In genomic region chr3:9605784-9606706, GRCm38 (mm10) we compare ENCODE assay signal across 10 mouse cellular contexts. TPM values are rescaled to one million over a fixed set of nuclear protein-coding genes. Genes with fewer than 3 reads are reported as not detected.
A peak's percentile ranks its signal among the peaks of the same experiment; 100 is the strongest.
DNase-seq lines count a peak whose midpoint lies in the region; ATAC-seq lines count a peak whose summit lies in the region.
"Had no signal": no experiment of that assay in that cellular context is flagged by ENCODE, and none has a peak within 500 bp of the region (broad histone marks: within the 10 kb centered on the region; RNA-seq: fewer than 3 reads in every experiment).

No protein-coding gene starts in this region.

- no peak overlapping the region for H3K4me2 ChIP-seq in liver, embryonic 13.5 days
- H3K4me2 ChIP-seq in liver, embryonic 11.5 days, result no peak overlapping the region
- no peak overlapping the region for H3K4me2 ChIP-seq in embryonic facial prominence, embryonic 14.5 days (ENCODE audit: low read depth, low read length)
- H3K4me2 ChIP-seq in limb, embryonic 12.5 days, result peak overlapping the region; percentile 3; the same call in 1 of the 2 replicates
- peak overlapping the region; percentile 26 for H3K4me2 ChIP-seq in neural tube, embryonic 15.5 days

- peaks cover 46% of the 10 kb centered on the region for H3K4me1 ChIP-seq in liver, embryonic 13.5 days (replicated peaks)
- H3K4me1 ChIP-seq in liver, embryonic 11.5 days (replicated peaks; ENCODE audit: control insufficient read depth, insufficient read depth, low read length), result peaks cover 13% of the 10 kb centered on the region
- peaks cover 32% of the 10 kb centered on the region for H3K4me1 ChIP-seq in embryonic facial prominence, embryonic 14.5 days (ENCODE audit: control insufficient read depth, insufficient read depth, low read length)
- peaks cover 38% of the 10 kb centered on the region for H3K4me1 ChIP-seq in limb, embryonic 12.5 days (replicated peaks)
- peaks cover 31% of the 10 kb centered on the region for H3K4me1 ChIP-seq in neural tube, embryonic 15.5 days

- DNase-seq in liver, embryonic 13.5 days, result no peak
- no peak for DNase-seq in liver, embryonic 11.5 days (ENCODE audit: low spot score)
- DNase-seq in embryonic facial prominence, embryonic 14.5 days (ENCODE audit: low spot score), result no peak
- DNase-seq in cerebellum, postnatal 36 days, result no peak
- DNase-seq in gastrocnemius, postnatal 25 days, result no peak
- DNase-seq in thymus, postnatal 10 days (ENCODE audit: low spot score in 2 of 2), result no peak
- DNase-seq: right cerebral cortex, postnatal 4 days had no signal

- no peaks in the 10 kb centered on the region for H3K36me3 ChIP-seq in liver, embryonic 13.5 days
- H3K36me3 ChIP-seq in liver, embryonic 11.5 days (ENCODE audit: control insufficient read depth, insufficient read depth, low read length), result no peaks in the 10 kb centered on the region
- H3K36me3 ChIP-seq in embryonic facial prominence, embryonic 14.5 days (ENCODE audit: control insufficient read depth, insufficient read depth, low read length), result no peaks in the 10 kb centered on the region
- no peaks in the 10 kb centered on the region for H3K36me3 ChIP-seq in limb, embryonic 12.5 days
- H3K36me3 ChIP-seq in neural tube, embryonic 15.5 days, result no peaks in the 10 kb centered on the region

- 0 out of 2 replicates have a peak overlapping the region, but pooled peaks have one; percentile 18 for H3K27ac ChIP-seq in liver, embryonic 13.5 days
- H3K27ac ChIP-seq in liver, embryonic 11.5 days (ENCODE audit: low read depth, low read length), result no peak overlapping the region
- H3K27ac ChIP-seq in embryonic facial prominence, embryonic 14.5 days (replicated peaks; ENCODE audit: low read depth, low read length), result no peak overlapping the region
- H3K27ac ChIP-seq in limb, embryonic 12.5 days, result no peak overlapping the region
- H3K27ac ChIP-seq in neural tube, embryonic 15.5 days (replicated peaks), result no peak overlapping the region

- peaks cover 24% of the 10 kb centered on the region for H3K27me3 ChIP-seq in liver, embryonic 13.5 days
- no peaks in the 10 kb centered on the region for H3K27me3 ChIP-seq in liver, embryonic 11.5 days (replicated peaks; ENCODE audit: control insufficient read depth, insufficient read depth, low read length)
- H3K27me3 ChIP-seq in embryonic facial prominence, embryonic 14.5 days (replicated peaks; ENCODE audit: control insufficient read depth, insufficient read depth, low read length), result no peaks in the 10 kb centered on the region
- no peaks in the 10 kb centered on the region for H3K27me3 ChIP-seq in limb, embryonic 12.5 days
- no peaks in the 10 kb centered on the region for H3K27me3 ChIP-seq in neural tube, embryonic 15.5 days (replicated peaks)

- H3K9ac ChIP-seq in liver, embryonic 13.5 days, result no peak overlapping the region
- no peak overlapping the region for H3K9ac ChIP-seq in liver, embryonic 11.5 days (ENCODE audit: low read depth, low read length)
- peak overlapping the region; percentile 9; the same call in 1 of the 2 replicates for H3K9ac ChIP-seq in embryonic facial prominence, embryonic 14.5 days (ENCODE audit: low read depth, low read length)
- no peak overlapping the region for H3K9ac ChIP-seq in limb, embryonic 12.5 days (replicated peaks)
- H3K9ac ChIP-seq in neural tube, embryonic 15.5 days (replicated peaks), result no peak overlapping the region

- WGBS in liver, embryonic 13.5 days (ENCODE audit: insufficient replicate concordance), result 51% methylated on average over 11 of the region's 11 CpGs
- 43% methylated on average over 11 of the region's 11 CpGs for WGBS in liver, embryonic 11.5 days
- 38% methylated on average over 11 of the region's 11 CpGs for WGBS in embryonic facial prominence, embryonic 14.5 days
- 21% methylated on average over 11 of the region's 11 CpGs for WGBS in limb, embryonic 12.5 days
- WGBS in neural tube, embryonic 15.5 days, result 29% methylated on average over 11 of the region's 11 CpGs

- no peak for ATAC-seq in liver, embryonic 13.5 days (ENCODE audit: low read depth)
- ATAC-seq in liver, embryonic 11.5 days (replicated peaks; ENCODE audit: low FRiP score), result no peak
- no peak for ATAC-seq in embryonic facial prominence, embryonic 14.5 days (ENCODE audit: low read depth)
- no peak for ATAC-seq in limb, embryonic 12.5 days (ENCODE audit: insufficient number of reproducible peaks, insufficient read depth, low FRiP score, low TSS enrichment, low read depth)
- no peak for ATAC-seq in neural tube, embryonic 15.5 days (ENCODE audit: low FRiP score)

- H3K4me3 ChIP-seq in liver, embryonic 13.5 days (replicated peaks), result no peak overlapping the region
- H3K4me3 ChIP-seq in liver, embryonic 11.5 days (ENCODE audit: low read depth, low read length), result no peak overlapping the region
- H3K4me3 ChIP-seq in embryonic facial prominence, embryonic 14.5 days (ENCODE audit: low read depth, low read length), result no peak overlapping the region
- no peak overlapping the region for H3K4me3 ChIP-seq in limb, embryonic 12.5 days (replicated peaks)
- no peak overlapping the region for H3K4me3 ChIP-seq in neural tube, embryonic 15.5 days (replicated peaks)
- H3K4me3 ChIP-seq: erythroblast, embryonic 14.5 days had no signal

- H3K9me3 ChIP-seq in liver, embryonic 13.5 days (replicated peaks), result no peaks in the 10 kb centered on the region
- H3K9me3 ChIP-seq in liver, embryonic 11.5 days (ENCODE audit: control insufficient read depth, low read length), result no peaks in the 10 kb centered on the region
- H3K9me3 ChIP-seq in embryonic facial prominence, embryonic 14.5 days (ENCODE audit: control insufficient read depth, low read length), result no peaks in the 10 kb centered on the region
- no peaks in the 10 kb centered on the region for H3K9me3 ChIP-seq in limb, embryonic 12.5 days
- H3K9me3 ChIP-seq in neural tube, embryonic 15.5 days (replicated peaks), result no peaks in the 10 kb centered on the region

RNA-seq across cellular contexts. Expression of gene Zfp704, which starts 3.8 kb away (rescaled TPM):
- 0.98 and 1.2 TPM in 2 replicates for polyA plus RNA-seq in liver, embryonic 13.5 days (2015; fragmentation: Nextera tagmentation; extraction: Ambion mirVana)
- polyA plus RNA-seq in liver, embryonic 11.5 days (2014; fragmentation: Nextera tagmentation; extraction: Ambion mirVana), result 4.1 and 4.7 TPM in 2 replicates
- polyA plus RNA-seq in embryonic facial prominence, embryonic 14.5 days (2014; fragmentation: Nextera tagmentation; extraction: Ambion mirVana), result 11.7 and 11.9 TPM in 2 replicates
- 11.7 and 12.0 TPM in 2 replicates for polyA plus RNA-seq in limb, embryonic 12.5 days (2016; fragmentation: Nextera tagmentation; extraction: Ambion mirVana)
- polyA plus RNA-seq in neural tube, embryonic 15.5 days (2015; fragmentation: Nextera tagmentation; extraction: Ambion mirVana), result 12.0 and 12.3 TPM in 2 replicates
- total RNA-seq in gastrocnemius, postnatal 25 days (2021), result 1 to 10 TPM; 5.1 to 5.2 TPM

Comparison
In these comparisons a context has a peak if more than half of its experiments do, and no peak if none do; other contexts are left out.
1. H3K4me2 ChIP-seq: peak in limb, embryonic 12.5 days (single experiment) and neural tube, embryonic 15.5 days (single experiment); none in liver, embryonic 13.5 days (single experiment), liver, embryonic 11.5 days (single experiment) and embryonic facial prominence, embryonic 14.5 days (single experiment).